Mouse (Mus musculus): Measurements from ENCODE around the gene Gm8251.

GRCm38 (mm10) chr1:44064625-44065024, 2.9 kb upstream of the Gm8251 start:
- TF ChIP-seq GATA1 (IDR thresholded peaks at IDR 0.05; ENCODE audit: low read length) (no peak), TAL1 (IDR thresholded peaks at IDR 0.05; ENCODE audit: low read length) (no peak)

Measured in erythroblast, embryonic 14.5 days (primary cell).